Mouse (Mus musculus) lung, embryonic 15.5 days (tissue): Measurements from ENCODE around the gene Rnf224. TPM values are rescaled to one million over a fixed set of nuclear protein-coding genes. Genes with fewer than 3 reads are reported as not detected.

Source experiments
- ATAC-seq: fragments of 200-750 bp; cut with Nextera tagmentation; 2 replicates; pipeline ENCODE4 v1.8.0; 2017; ENCODE audit warnings: moderate number of reproducible peaks, borderline replicate concordance; ENCODE audit not compliant: low FRiP score, low TSS enrichment; ENCODE audit errors: extremely low read depth
- H3K27ac ChIP-seq: fragments of 300-500 bp; sonication (generic); 2 replicates; pipeline ENCODE4 v1.5.1; 2015; ENCODE audit warnings: moderate library complexity, mild to moderate bottlenecking, inconsistent platforms
- H3K27me3 ChIP-seq: fragments of 300-500 bp; sonication (generic); 2 replicates; pipeline ENCODE4 v1.6.1; 2015; ENCODE audit warnings: inconsistent platforms
- H3K36me3 ChIP-seq: fragments of 300-500 bp; sonication (generic); 2 replicates; pipeline ENCODE4 v1.6.1; 2015; ENCODE audit warnings: inconsistent platforms
- H3K4me1 ChIP-seq: fragments of 300-500 bp; sonication (generic); 2 replicates; pipeline ENCODE4 v1.6.1; 2015; ENCODE audit warnings: inconsistent platforms
- H3K4me2 ChIP-seq: fragments of 300-500 bp; sonication (generic); 2 replicates; pipeline ENCODE4 v1.6.1; 2015; ENCODE audit warnings: inconsistent platforms, mild to moderate bottlenecking, moderate library complexity
- H3K4me3 ChIP-seq: fragments of 300-500 bp; sonication (generic); 2 replicates; pipeline ENCODE4 v1.5.1; 2015; ENCODE audit warnings: mild to moderate bottlenecking, inconsistent platforms
- H3K9ac ChIP-seq: fragments of 300-500 bp; sonication (generic); 2 replicates; pipeline ENCODE4 v1.6.1; 2015; ENCODE audit warnings: inconsistent platforms
- H3K9me3 ChIP-seq: fragments of 300-500 bp; sonication (generic); 2 replicates; pipeline ENCODE4 v1.6.1; 2016; ENCODE audit warnings: inconsistent platforms
- WGBS: fragments of 180-500 bp; shearing (Covaris S2); methylation state at CpG from one replicate; pipeline ENCODE4 v1.1.7; 2015; 5-methylcytosine and 5-hydroxymethylcytosine counted together
- polyA plus RNA-seq: library from polyadenylated mRNA; unstranded; fragments of >200 nt; fragmentation: Nextera tagmentation; extraction: Ambion mirVana; gene quantifications from 2 replicates; pipeline ENCODE4 v1.2.1, GENCODE M21; 2015

Rnf224 gene
- polyA plus RNA-seq, 1 experiment from 2014 or later, result not detected

- Histone ChIP-seq H3K9me3 (no peaks in the 10 kb centered on the region), H3K27me3 (peaks cover 27% of the 10 kb centered on the region), H3K9ac (peak overlapping the region; percentile 55), H3K27ac (peak overlapping the region; percentile 83), H3K4me2 (peak overlapping the region; percentile 97), H3K4me3 (peak overlapping the region; percentile 49), H3K4me1 (peaks cover 28% of the 10 kb centered on the region), H3K36me3 (no peaks in the 10 kb centered on the region)
- ATAC-seq, result peak; percentile 60
- WGBS, result under 1% methylated on average over 64 of the region's 64 CpGs
Observed at GRCm38 (mm10) chr2:25185625-25186574, 50.7 kb downstream of the Rnf224 start.

GRCm38 (mm10) chr2:25184496-25184895, 52.1 kb downstream of the Rnf224 start:
- H3K27me3 ChIP-seq, result peaks cover 41% of the 10 kb centered on the region
- no peak overlapping the region for H3K27ac ChIP-seq
- H3K9ac ChIP-seq, result no peak overlapping the region
- no peak overlapping the region for H3K4me2 ChIP-seq
- H3K4me3 ChIP-seq, result no peak overlapping the region
- peaks cover 38% of the 10 kb centered on the region for H3K4me1 ChIP-seq
- ATAC-seq, result no peak
- H3K9me3 ChIP-seq, result no peaks in the 10 kb centered on the region
- WGBS, result 92% methylated on average over 7 of the region's 7 CpGs
- H3K36me3 ChIP-seq, result no peaks in the 10 kb centered on the region

Other genes with a start within 250 kb of the Rnf224 start
- 67.3 and 71.1 TPM in 2 replicates for gene Nsmf, start 182.4 kb downstream of the Rnf224 start, polyA plus RNA-seq
- gene Entpd8, start 156.5 kb downstream of the Rnf224 start, polyA plus RNA-seq, result 0.31 and 0.52 TPM in 2 replicates
- 1.0 and 1.1 TPM in 2 replicates for gene Noxa1, start 141.6 kb downstream of the Rnf224 start, polyA plus RNA-seq
- gene Nrarp, start 56.0 kb downstream of the Rnf224 start, polyA plus RNA-seq, result 15.7 and 16.0 TPM in 2 replicates
- 8.8 and 11.7 TPM in 2 replicates for gene Tor4a, start 39.9 kb downstream of the Rnf224 start, polyA plus RNA-seq
- 121 and 122 TPM in 2 replicates for gene Nelfb, start 25.3 kb downstream of the Rnf224 start, polyA plus RNA-seq
- not detected in 2 replicates for gene Stpg3, start 22.1 kb downstream of the Rnf224 start, polyA plus RNA-seq
- 0.69 and 1.4 TPM in 2 replicates for gene Fam166a, start 18.0 kb downstream of the Rnf224 start, polyA plus RNA-seq
- 704 and 709 TPM in 2 replicates for gene Tubb4b, start 12.1 kb downstream of the Rnf224 start, polyA plus RNA-seq
- gene Slc34a3, start 2.4 kb downstream of the Rnf224 start, polyA plus RNA-seq, result not detected in 2 replicates
- 8.9 and 9.9 TPM in 2 replicates for gene Rnf208, start 5.5 kb upstream of the Rnf224 start, polyA plus RNA-seq
- 0.19 and 0.35 TPM in 2 replicates for gene Cysrt1, start 5.7 kb upstream of the Rnf224 start, polyA plus RNA-seq
- gene AL732309.1, start 10.1 kb upstream of the Rnf224 start, polyA plus RNA-seq, result 3.5 and 5.0 TPM in 2 replicates
- gene Tmem203, start 18.7 kb upstream of the Rnf224 start, polyA plus RNA-seq, result 24.4 and 24.5 TPM in 2 replicates
- 6.7 and 8.7 TPM in 2 replicates for gene Tprn, start 25.8 kb upstream of the Rnf224 start, polyA plus RNA-seq
- gene Ssna1, start 35.7 kb upstream of the Rnf224 start, polyA plus RNA-seq, result 229 and 239 TPM in 2 replicates
- 132 and 136 TPM in 2 replicates for gene Anapc2, start 35.7 kb upstream of the Rnf224 start, polyA plus RNA-seq
- gene Tmem210, start 51.4 kb upstream of the Rnf224 start, polyA plus RNA-seq, result not detected in 2 replicates
- gene Lrrc26, start 53.1 kb upstream of the Rnf224 start, polyA plus RNA-seq, result 3.4 and 4.5 TPM in 2 replicates
- 0.45 and 0.48 TPM in 2 replicates for gene Grin1, start 82.4 kb upstream of the Rnf224 start, polyA plus RNA-seq
- gene Man1b1, start 95.6 kb upstream of the Rnf224 start, polyA plus RNA-seq, result 48.8 and 52.0 TPM in 2 replicates
- gene Dpp7, start 119.6 kb upstream of the Rnf224 start, polyA plus RNA-seq, result 14.5 and 14.9 TPM in 2 replicates
- 16.4 and 20.5 TPM in 2 replicates for gene Uap1l1, start 128.9 kb upstream of the Rnf224 start, polyA plus RNA-seq
- 42.2 and 45.2 TPM in 2 replicates for gene Sapcd2, start 135.5 kb upstream of the Rnf224 start, polyA plus RNA-seq
- 2.1 and 3.6 TPM in 2 replicates for gene Entpd2, start 159.1 kb upstream of the Rnf224 start, polyA plus RNA-seq
- gene Npdc1, start 162.6 kb upstream of the Rnf224 start, polyA plus RNA-seq, result 27.5 and 28.7 TPM in 2 replicates
- gene Fut7, start 186.5 kb upstream of the Rnf224 start, polyA plus RNA-seq, result 0.11 TPM in 1 of 2 replicates, not detected in the other
- 4.5 and 4.8 TPM in 2 replicates for gene Abca2, start 191.9 kb upstream of the Rnf224 start, polyA plus RNA-seq
- 77.9 and 90.3 TPM in 2 replicates for gene Clic3, start 220.1 kb upstream of the Rnf224 start, polyA plus RNA-seq
- 31.5 and 37.0 TPM in 2 replicates for gene Paxx, start 224.3 kb upstream of the Rnf224 start, polyA plus RNA-seq
- gene Ptgds, start 233.3 kb upstream of the Rnf224 start, polyA plus RNA-seq, result 10.2 and 24.3 TPM in 2 replicates